Mouse (Mus musculus) C2C12 (cell line): ENCODE data around the gene Atp2b2. TPM values are rescaled to one million over a fixed set of nuclear protein-coding genes. Genes with fewer than 3 reads are reported as not detected.

Source experiments
- H3K27me3 ChIP-seq: one replicate; pipeline ENCODE4 v1.6.1; 2011; ENCODE audit not compliant: control insufficient read depth, insufficient read depth, insufficient read length
- H3K36me3 ChIP-seq: one replicate; pipeline ENCODE4 v1.6.1; 2011; ENCODE audit not compliant: control insufficient read depth, insufficient read depth
- H3K4me3 ChIP-seq: one replicate; pipeline ENCODE4 v1.5.1; 2011; ENCODE audit warnings: mild to moderate bottlenecking, control low read depth; ENCODE audit not compliant: poor library complexity, insufficient read depth, severe bottlenecking
- H3K79me2 ChIP-seq: one replicate; pipeline ENCODE4 v1.6.1; 2011; ENCODE audit not compliant: control insufficient read depth, insufficient read depth
- H3K79me3 ChIP-seq: one replicate; pipeline ENCODE4 v1.6.1; 2011; ENCODE audit warnings: low read depth, control low read depth
- H3ac ChIP-seq: one replicate; pipeline ENCODE3; 2011; ENCODE audit warnings: low read depth; ENCODE audit not compliant: control insufficient read depth, insufficient read length
- CEBPB ChIP-seq: IDR thresholded peaks from one replicate; pipeline ENCODE4 v1.6.1; 2011; ENCODE audit warnings: low read depth, mild to moderate bottlenecking, control low read depth, moderate library complexity
- CTCF ChIP-seq: IDR thresholded peaks from one replicate; pipeline ENCODE4 v1.5.1; 2011; ENCODE audit not compliant: control insufficient read depth, insufficient read depth, insufficient read length
- FOSL1 ChIP-seq: IDR thresholded peaks from one replicate; pipeline ENCODE4 v1.8.0; 2011; ENCODE audit warnings: mild to moderate bottlenecking, low read length; ENCODE audit not compliant: poor library complexity, insufficient read depth, severe bottlenecking
- MAX ChIP-seq: IDR thresholded peaks from one replicate; pipeline ENCODE4 v1.6.1; 2011; ENCODE audit warnings: mild to moderate bottlenecking, control low read depth
- MYOD1 ChIP-seq: IDR thresholded peaks from one replicate; pipeline ENCODE4 v1.6.1; 2011; ENCODE audit warnings: low read depth; ENCODE audit not compliant: control insufficient read depth, insufficient read length
- MYOG ChIP-seq: IDR thresholded peaks from one replicate; pipeline ENCODE4 v1.6.1; 2011; ENCODE audit not compliant: control insufficient read depth, insufficient read length; ENCODE audit errors: extremely low read depth
- USF1 ChIP-seq: IDR thresholded peaks from one replicate; pipeline ENCODE4 v1.6.1; 2011; ENCODE audit warnings: low read depth, mild to moderate bottlenecking, control low read depth, moderate library complexity
- polyA plus RNA-seq: library from polyadenylated mRNA; unstranded; fragments of >200 nt; fragmentation: generic; extraction: Trizol; gene quantifications from one replicate; pipeline ENCODE4 v1.2.1, GENCODE M21; 2012; ENCODE audit warnings: missing spikeins

The Atp2b2 gene
- polyA plus RNA-seq, 1 experiment: not detected

DNA sequence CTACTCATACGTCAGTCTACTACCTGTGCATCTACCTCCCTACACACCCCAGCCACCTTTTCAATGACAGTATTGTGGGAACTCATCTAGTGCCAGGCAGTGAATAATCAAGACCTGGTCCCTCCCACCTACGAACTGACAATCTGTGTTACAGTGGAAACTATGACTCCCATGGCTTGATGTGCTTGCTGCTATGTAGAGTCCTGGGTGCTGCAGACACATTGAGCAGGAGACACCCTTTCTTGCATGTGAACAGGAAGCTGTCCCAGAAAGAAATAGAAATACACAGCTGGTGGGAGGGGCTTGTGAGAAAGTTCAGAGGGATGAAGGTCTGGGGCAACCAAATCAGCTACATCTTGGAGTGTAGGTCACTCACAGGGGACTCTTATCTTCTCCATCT lies 195.3 kb downstream of the Atp2b2 start:
- H3ac ChIP-seq: no peak overlapping the region
- no peak for TF ChIP-seq MYOD1
- no peak for TF ChIP-seq MYOG
- H3K36me3 ChIP-seq: no peaks in the 10 kb centered on the region
- H3K27me3 ChIP-seq: no peaks in the 10 kb centered on the region
- no peak overlapping the region for H3K4me3 ChIP-seq
- H3K79me3 ChIP-seq: no peaks in the 10 kb centered on the region
- H3K79me2 ChIP-seq: no peaks in the 10 kb centered on the region

DNA sequence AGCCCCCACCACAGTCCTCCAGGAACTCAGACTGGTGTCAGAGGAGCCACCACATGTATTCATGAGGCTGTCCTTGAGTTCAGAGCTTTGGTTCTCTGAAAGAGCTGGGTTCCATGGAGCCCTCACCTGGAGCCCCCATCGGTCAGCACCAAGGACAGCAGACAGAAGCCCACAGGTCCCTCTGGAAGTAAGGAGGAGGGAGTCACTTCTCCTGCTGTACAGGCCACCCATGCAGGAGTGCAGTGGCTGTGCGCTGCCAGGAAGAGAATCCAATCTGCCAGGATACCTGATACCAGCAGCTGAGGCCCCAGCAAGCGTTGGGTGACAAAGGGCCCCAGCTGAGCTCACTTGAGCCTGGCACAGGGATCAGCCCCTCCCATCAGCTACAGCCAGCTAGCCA lies 199.2 kb downstream of the Atp2b2 start:
- TF ChIP-seq CEBPB: no peak
- TF ChIP-seq MYOD1: no peak
- no peak for TF ChIP-seq FOSL1
- no peak for TF ChIP-seq MAX
- no peak for TF ChIP-seq CTCF
- TF ChIP-seq USF1: no peak
- TF ChIP-seq MYOG: no peak
- Histone ChIP-seq H3K79me3 (no peaks in the 10 kb centered on the region), H3K79me2 (no peaks in the 10 kb centered on the region), H3K27me3 (no peaks in the 10 kb centered on the region), H3K4me3 (no peak overlapping the region), H3K36me3 (no peaks in the 10 kb centered on the region), H3ac (no peak overlapping the region)

DNA sequence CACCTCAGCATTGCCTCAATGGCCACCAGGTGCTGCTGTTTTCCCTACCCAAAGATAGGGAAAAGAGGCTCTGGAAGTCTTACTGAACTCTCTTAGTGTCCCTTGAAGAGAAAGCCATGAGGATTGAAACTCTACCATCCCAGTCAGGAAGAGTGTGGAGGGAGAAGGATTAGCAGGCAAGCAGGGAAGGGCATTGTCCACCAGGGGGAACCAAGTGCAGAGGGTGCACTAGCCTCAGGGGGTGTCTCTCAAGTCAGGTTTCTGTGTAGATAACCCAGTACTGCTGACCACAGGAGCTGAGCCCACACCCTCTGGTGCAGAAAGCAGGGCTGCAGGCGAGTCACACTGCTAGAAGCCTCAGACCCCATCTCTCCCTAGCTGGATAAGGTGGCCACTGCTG lies 203.9 kb downstream of the Atp2b2 start:
- TF ChIP-seq MAX (no peak), CEBPB (no peak), FOSL1 (no peak), CTCF (no peak), MYOG (no peak), USF1 (no peak), MYOD1 (no peak)
- Histone ChIP-seq H3K27me3 (no peaks in the 10 kb centered on the region), H3ac (no peak overlapping the region), H3K4me3 (no peak overlapping the region), H3K79me3 (no peaks in the 10 kb centered on the region), H3K36me3 (no peaks in the 10 kb centered on the region), H3K79me2 (no peaks in the 10 kb centered on the region)

DNA sequence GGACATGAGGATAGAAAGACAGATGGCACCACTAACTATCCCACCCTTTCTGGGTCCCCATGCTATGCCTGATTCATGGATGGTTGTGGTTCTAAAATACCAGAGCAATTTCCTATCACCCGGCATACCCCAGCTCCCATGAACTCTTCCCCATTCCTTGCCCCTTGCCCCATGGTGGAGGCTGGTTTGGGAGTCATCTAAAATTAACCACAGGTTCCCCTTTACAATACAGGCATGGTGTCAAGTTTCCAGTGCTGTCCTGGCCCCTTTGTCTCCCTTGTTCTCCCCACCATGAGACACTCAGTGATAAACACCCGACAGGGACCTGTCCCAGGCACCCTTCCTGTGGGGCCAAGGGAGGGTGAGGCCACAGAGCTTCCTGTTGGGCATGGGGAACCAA lies 204.7 kb downstream of the Atp2b2 start:
- no peaks in the 10 kb centered on the region for H3K79me3 ChIP-seq

DNA sequence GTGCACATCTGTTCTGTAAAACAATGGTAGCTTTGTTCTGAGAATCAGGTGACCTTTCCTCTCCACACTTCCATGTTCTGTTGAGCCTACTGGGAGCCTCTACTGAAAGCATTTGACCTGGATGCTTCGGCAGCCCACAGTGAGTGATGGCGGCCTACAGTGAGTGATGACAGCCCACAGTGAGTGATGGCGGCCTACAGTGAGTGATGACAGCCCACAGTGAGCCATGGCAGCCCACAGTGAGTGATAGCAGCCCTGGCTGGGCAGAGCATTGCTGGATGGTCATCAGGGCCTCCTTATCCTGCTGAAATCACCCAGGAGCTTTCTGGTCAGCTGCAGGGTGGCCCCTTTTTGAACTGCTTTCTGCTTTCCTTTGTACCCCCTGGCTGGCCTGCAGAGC lies 205.9 kb downstream of the Atp2b2 start:
- H3K79me3 ChIP-seq: no peaks in the 10 kb centered on the region
- no peaks in the 10 kb centered on the region for H3K36me3 ChIP-seq
- peaks cover 3% of the 10 kb centered on the region for H3K27me3 ChIP-seq
- H3ac ChIP-seq: no peak overlapping the region
- no peak for TF ChIP-seq MYOD1
- TF ChIP-seq USF1: no peak
- TF ChIP-seq CTCF: no peak
- no peak for TF ChIP-seq FOSL1
- H3K79me2 ChIP-seq: no peaks in the 10 kb centered on the region
- H3K4me3 ChIP-seq: no peak overlapping the region

More for the DNA sequence above, 204.7 kb downstream of the Atp2b2 start:
- H3K36me3 ChIP-seq: no peaks in the 10 kb centered on the region
- no peaks in the 10 kb centered on the region for H3K79me2 ChIP-seq
- H3K4me3 ChIP-seq: no peak overlapping the region
- no peak for TF ChIP-seq USF1
- no peak for TF ChIP-seq CTCF
- TF ChIP-seq MYOD1: no peak
- TF ChIP-seq FOSL1: no peak
- no peak for TF ChIP-seq MAX
- TF ChIP-seq MYOG: no peak
- no peak for TF ChIP-seq CEBPB
- H3ac ChIP-seq: no peak overlapping the region
- no peaks in the 10 kb centered on the region for H3K27me3 ChIP-seq

DNA sequence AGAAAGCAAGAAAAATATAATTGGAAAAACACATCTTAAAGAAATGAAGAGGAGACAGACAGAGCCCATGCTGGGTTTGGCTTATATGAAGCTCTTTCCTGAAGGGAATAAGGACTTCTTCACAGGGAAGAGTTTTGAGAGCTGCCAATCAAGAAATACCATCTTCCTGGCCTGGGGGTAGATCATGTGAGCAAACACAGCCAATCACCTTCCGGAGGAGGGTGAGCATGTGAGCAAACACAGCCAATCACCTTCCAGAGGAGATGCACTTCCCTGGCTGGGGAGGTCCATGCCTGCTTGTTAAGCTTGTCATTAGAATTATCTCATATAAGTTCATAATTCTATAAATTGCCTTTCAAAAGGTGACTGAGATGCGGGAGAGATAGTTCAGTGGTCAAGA lies 211.9 kb downstream of the Atp2b2 start:
- no peak overlapping the region for H3K4me3 ChIP-seq
- H3K36me3 ChIP-seq: no peaks in the 10 kb centered on the region
- TF ChIP-seq FOSL1: no peak
- TF ChIP-seq USF1: peak; percentile 67
- H3K79me3 ChIP-seq: no peaks in the 10 kb centered on the region
- H3ac ChIP-seq: no peak overlapping the region
- H3K79me2 ChIP-seq: no peaks in the 10 kb centered on the region
- peaks cover 35% of the 10 kb centered on the region for H3K27me3 ChIP-seq
